Mouse (Mus musculus): ENCODE data around the gene Xrcc1. TPM values are rescaled to one million over a fixed set of nuclear protein-coding genes. Genes with fewer than 3 reads are reported as not detected.
A peak's percentile ranks its signal among the peaks of the same experiment; 100 is the strongest.

The Xrcc1 gene
- polyA plus RNA-seq, 1 experiment from 2014 or later, result 26.6 TPM

DNA sequence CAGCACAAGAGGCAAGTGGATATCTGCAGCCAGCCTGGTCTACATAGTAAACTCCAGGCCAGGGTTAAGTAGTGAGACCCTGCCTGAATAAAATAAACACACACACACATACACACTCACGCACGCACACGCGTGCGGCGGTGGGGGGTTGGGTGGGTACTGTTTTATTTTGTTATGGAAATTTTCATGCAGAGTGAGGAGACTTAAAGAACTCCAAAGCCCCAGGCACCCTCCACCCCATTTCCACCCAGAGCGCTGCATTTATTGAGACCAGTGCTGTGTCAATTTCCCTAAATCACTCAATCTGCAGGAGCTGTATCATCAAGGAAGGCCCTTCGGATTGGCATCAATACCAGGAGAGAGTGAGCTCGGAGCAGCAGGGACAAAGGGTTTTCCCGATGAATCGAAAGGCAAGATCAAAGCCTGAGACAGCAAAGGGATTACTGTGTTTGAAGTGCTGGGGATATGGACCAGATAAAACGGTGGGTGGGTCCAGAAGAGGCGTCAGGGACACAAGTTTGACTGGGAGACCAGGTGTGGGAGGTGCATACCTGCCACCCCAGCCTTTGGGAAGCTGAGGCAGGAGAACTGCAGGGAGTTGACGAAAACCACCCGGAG lies 40.5 kb upstream of the Xrcc1 start:
- Histone ChIP-seq H3K36me3 (ENCODE audit: control insufficient read depth, insufficient read depth) (no peaks in the 10 kb centered on the region), H3K4me1 (replicated peaks; ENCODE audit: control insufficient read depth, insufficient read depth, low read length) (no peaks in the 10 kb centered on the region), H3K4me2 (replicated peaks; ENCODE audit: low read depth) (peak overlapping the region; percentile 89; the same call in 1 of the 2 replicates), H3K9ac (ENCODE audit: low read depth, low read length) (no peak overlapping the region), H3K27ac (ENCODE audit: low read depth, low read length) (no peak overlapping the region), H3K27me3 (replicated peaks; ENCODE audit: control insufficient read depth, insufficient read depth, low read length) (peaks cover 2% of the 10 kb centered on the region; the same call in 1 of the 2 replicates), H3K9me3 (ENCODE audit: control insufficient read depth) (no peaks in the 10 kb centered on the region), H3K4me3 (ENCODE audit: low read depth, low read length) (no peak overlapping the region)
- TF ChIP-seq CTCF (IDR thresholded peaks at IDR 0.05; ENCODE audit: low read depth), result no peak
- ATAC-seq, result no peak
- WGBS, result 35% methylated on average over 15 of the region's 15 CpGs

DNA sequence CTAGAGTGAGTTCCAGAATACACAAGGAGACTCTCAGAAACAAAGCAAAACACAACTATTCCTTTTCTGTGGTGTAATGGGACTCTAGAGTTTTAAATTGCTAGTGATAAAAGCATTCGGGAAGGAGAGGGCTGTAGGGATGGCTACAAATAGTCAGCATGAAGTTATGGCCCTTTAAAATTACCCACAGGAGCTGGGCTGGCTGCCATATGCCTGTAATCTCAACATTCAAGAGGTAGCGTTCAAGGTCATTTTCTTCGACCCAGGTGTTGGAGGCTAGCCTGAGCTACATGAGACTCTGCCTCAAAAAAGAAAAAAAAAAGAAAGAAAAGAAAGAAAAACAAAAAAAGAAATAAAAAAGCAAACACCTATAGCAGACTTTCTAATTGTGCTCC lies 40.0 kb upstream of the Xrcc1 start:
- no peak overlapping the region for H3K27ac ChIP-seq (ENCODE audit: low read depth, low read length)
- no peaks in the 10 kb centered on the region for H3K4me1 ChIP-seq (replicated peaks; ENCODE audit: control insufficient read depth, insufficient read depth, low read length)
- H3K4me2 ChIP-seq (replicated peaks; ENCODE audit: low read depth), result peak overlapping the region; percentile 89
- WGBS, result 16% methylated on average over 3 of the region's 3 CpGs
- no peak for TF ChIP-seq CTCF (IDR thresholded peaks at IDR 0.05; ENCODE audit: low read depth)
- no peak overlapping the region for H3K9ac ChIP-seq (ENCODE audit: low read depth, low read length)
- ATAC-seq, result no peak
- no peak overlapping the region; the same call in 1 of the 2 replicates for H3K4me3 ChIP-seq (ENCODE audit: low read depth, low read length)
- no peaks in the 10 kb centered on the region for H3K36me3 ChIP-seq (ENCODE audit: control insufficient read depth, insufficient read depth)
- H3K27me3 ChIP-seq (replicated peaks; ENCODE audit: control insufficient read depth, insufficient read depth, low read length), result no peaks in the 10 kb centered on the region
- H3K9me3 ChIP-seq (ENCODE audit: control insufficient read depth), result no peaks in the 10 kb centered on the region

DNA sequence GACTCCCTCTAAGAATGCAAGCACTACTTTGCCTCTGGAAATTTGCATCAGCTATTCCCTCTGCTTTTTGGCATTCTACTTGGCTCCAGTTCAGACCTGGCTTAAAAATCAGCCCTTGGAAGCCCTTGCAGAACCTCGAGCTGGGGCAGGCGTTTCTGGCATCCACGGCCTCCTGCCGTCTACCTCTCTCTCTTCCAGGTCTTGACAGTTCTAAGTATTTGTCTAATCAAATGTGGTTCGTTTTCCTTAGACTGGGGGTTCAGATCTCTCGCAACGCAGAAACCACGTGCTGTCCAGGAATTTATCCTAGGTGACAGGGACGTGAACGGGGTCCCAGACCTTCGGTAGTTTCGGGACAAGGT lies 39.6 kb upstream of the Xrcc1 start:
- Histone ChIP-seq H3K27me3 (replicated peaks; ENCODE audit: control insufficient read depth, insufficient read depth, low read length) (no peaks in the 10 kb centered on the region), H3K9ac (ENCODE audit: low read depth, low read length) (peak overlapping the region; percentile 80), H3K36me3 (ENCODE audit: control insufficient read depth, insufficient read depth) (no peaks in the 10 kb centered on the region), H3K4me1 (replicated peaks; ENCODE audit: control insufficient read depth, insufficient read depth, low read length) (no peaks in the 10 kb centered on the region), H3K4me3 (ENCODE audit: low read depth, low read length) (peak overlapping the region; percentile 57), H3K4me2 (replicated peaks; ENCODE audit: low read depth) (peak overlapping the region; percentile 89), H3K9me3 (ENCODE audit: control insufficient read depth) (no peaks in the 10 kb centered on the region), H3K27ac (ENCODE audit: low read depth, low read length) (no peak overlapping the region)
- 3% methylated on average over 12 of the region's 12 CpGs for WGBS
- ATAC-seq, result no peak
- TF ChIP-seq CTCF (IDR thresholded peaks at IDR 0.05; ENCODE audit: low read depth), result no peak

DNA sequence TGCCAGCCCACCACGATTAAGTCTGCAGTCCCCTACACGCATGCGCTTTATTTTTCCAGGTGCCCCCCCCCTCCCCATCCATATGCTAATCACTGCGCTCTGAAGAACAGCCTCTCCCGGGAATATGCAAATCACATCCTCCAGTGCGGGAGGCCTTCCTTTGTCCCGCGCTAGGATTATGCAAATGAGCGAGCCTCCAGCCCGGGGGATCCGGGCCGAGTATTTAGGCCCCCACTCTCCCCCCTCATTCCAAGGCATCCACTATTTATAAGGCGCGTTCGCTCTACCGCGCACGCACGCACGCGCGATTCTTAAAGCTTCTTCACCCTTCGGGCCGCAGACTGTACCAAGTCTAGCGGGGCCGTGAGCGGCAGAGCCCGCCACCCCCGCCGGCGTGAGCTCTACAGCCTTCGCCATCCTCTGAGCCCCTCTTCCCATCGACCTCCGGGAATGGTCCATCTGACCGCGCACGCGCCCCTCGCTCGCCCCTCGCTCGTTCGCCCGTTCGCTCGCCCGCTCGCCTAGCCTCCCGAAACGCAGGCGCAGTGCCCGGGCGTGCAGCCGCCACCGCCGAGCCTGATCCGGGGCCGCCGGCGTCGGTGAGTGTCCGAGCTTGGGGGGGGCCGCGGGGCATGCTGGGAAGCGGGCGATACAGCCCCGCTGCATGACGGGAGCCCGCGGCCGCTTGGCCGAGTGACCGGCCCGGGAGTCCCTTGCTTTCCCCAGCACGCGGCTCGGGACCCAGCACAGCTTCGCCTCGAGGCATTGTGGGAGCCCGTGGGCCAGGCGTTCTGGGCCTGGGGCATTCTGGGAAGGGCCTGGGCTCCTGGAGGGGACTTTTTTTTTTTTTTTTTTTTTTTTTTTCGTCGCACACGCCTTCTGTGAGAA lies 39.0 kb upstream of the Xrcc1 start, which contains the start of gene Zfp428:
Gene Zfp428 (plus strand): TSS at position 169 of the 888 bp plus-strand sequence.
- under 1% methylated on average over 84 of the region's 84 CpGs for WGBS
- Histone ChIP-seq H3K9ac (ENCODE audit: low read depth, low read length) (peak within 1 kb of the TSS; percentile 80), H3K4me3 (ENCODE audit: low read depth, low read length) (peak within 1 kb of the TSS; percentile 57), H3K4me1 (replicated peaks; ENCODE audit: control insufficient read depth, insufficient read depth, low read length) (no peaks in the 10 kb centered on the region), H3K27me3 (replicated peaks; ENCODE audit: control insufficient read depth, insufficient read depth, low read length) (no peaks in the 10 kb centered on the region), H3K27ac (ENCODE audit: low read depth, low read length) (peak within 1 kb of the TSS; percentile 94), H3K36me3 (ENCODE audit: control insufficient read depth, insufficient read depth) (no peaks in the 10 kb centered on the region), H3K9me3 (ENCODE audit: control insufficient read depth) (no peaks in the 10 kb centered on the region), H3K4me2 (replicated peaks; ENCODE audit: low read depth) (peak within 1 kb of the TSS; percentile 89)
- no peak for TF ChIP-seq CTCF (IDR thresholded peaks at IDR 0.05; ENCODE audit: low read depth)
- peak; percentile 80 for ATAC-seq

DNA sequence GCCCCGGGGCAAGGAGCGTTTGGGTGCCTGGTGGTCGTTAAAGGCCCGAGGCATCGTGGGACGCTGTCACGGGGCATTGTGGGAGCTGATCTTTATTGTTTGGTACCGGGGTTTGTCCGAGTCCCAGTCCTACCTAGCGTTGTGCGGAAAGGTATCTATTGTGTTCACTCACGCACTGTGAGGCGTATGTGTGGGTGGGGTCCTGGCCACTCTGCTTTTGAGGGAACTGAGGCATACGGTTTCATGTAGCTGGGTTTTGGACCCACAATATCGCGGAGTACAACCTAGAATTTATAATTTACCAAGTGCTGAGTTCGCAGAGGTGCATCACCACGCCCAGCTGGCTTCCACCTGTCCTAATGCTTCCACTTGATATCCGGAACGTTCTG lies 38.4 kb upstream of the Xrcc1 start:
- TF ChIP-seq CTCF (IDR thresholded peaks at IDR 0.05; ENCODE audit: low read depth), result no peak
- Histone ChIP-seq H3K4me3 (ENCODE audit: low read depth, low read length) (peak overlapping the region; percentile 57), H3K27me3 (replicated peaks; ENCODE audit: control insufficient read depth, insufficient read depth, low read length) (no peaks in the 10 kb centered on the region), H3K4me1 (replicated peaks; ENCODE audit: control insufficient read depth, insufficient read depth, low read length) (no peaks in the 10 kb centered on the region), H3K4me2 (replicated peaks; ENCODE audit: low read depth) (peak overlapping the region; percentile 89), H3K9me3 (ENCODE audit: control insufficient read depth) (no peaks in the 10 kb centered on the region), H3K9ac (ENCODE audit: low read depth, low read length) (peak overlapping the region; percentile 80), H3K27ac (ENCODE audit: low read depth, low read length) (peak overlapping the region; percentile 94), H3K36me3 (ENCODE audit: control insufficient read depth, insufficient read depth) (no peaks in the 10 kb centered on the region)
- ATAC-seq, result no peak
- WGBS, result under 1% methylated on average over 20 of the region's 20 CpGs

DNA sequence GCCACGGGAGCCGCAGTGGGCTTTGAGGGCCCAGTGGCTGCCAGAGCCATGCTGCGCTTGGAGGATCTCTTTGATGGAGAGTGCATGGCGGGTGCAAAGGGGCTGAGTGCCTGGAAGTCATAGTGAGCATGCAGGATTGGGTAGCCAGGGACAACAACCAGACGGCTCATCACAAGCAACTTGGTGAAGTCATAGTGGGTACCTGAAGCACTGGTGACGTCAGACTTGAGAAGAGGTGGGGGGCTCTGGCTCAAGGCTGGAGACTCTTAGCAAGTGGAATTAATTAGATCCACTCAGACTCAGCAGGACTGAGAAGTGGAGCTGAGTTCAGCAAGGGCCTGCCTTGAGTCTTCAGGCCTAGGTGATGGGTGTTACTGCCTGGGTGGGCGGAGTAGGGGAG lies 33.7 kb upstream of the Xrcc1 start, which contains the start of gene AC161166.1:
Gene AC161166.1 (minus strand): TSS at position 101 of the 400 bp plus-strand sequence.
- no peak within 1 kb of the TSS for H3K27ac ChIP-seq (ENCODE audit: low read depth, low read length)
- WGBS, result 96% methylated on average over 7 of the region's 7 CpGs

More for the DNA sequence above, 33.7 kb upstream of the Xrcc1 start, which contains the start of gene AC161166.1:
- H3K4me1 ChIP-seq (replicated peaks; ENCODE audit: control insufficient read depth, insufficient read depth, low read length), result no peaks in the 10 kb centered on the region
- H3K36me3 ChIP-seq (ENCODE audit: control insufficient read depth, insufficient read depth), result no peaks in the 10 kb centered on the region
- no peak within 1 kb of the TSS for H3K4me3 ChIP-seq (ENCODE audit: low read depth, low read length)
- no peak within 1 kb of the TSS for H3K4me2 ChIP-seq (replicated peaks; ENCODE audit: low read depth)
- no peak within 1 kb of the TSS for H3K9ac ChIP-seq (ENCODE audit: low read depth, low read length)
- no peak for ATAC-seq
- no peaks in the 10 kb centered on the region for H3K9me3 ChIP-seq (ENCODE audit: control insufficient read depth)
- TF ChIP-seq CTCF (IDR thresholded peaks at IDR 0.05; ENCODE audit: low read depth), result no peak
- no peaks in the 10 kb centered on the region for H3K27me3 ChIP-seq (replicated peaks; ENCODE audit: control insufficient read depth, insufficient read depth, low read length)
